Mouse (Mus musculus): ENCODE results near the gene Fabp3. TPM values are rescaled to one million over a fixed set of nuclear protein-coding genes. Genes with fewer than 3 reads are reported as not detected.

Fabp3 gene
- total RNA-seq, 2 experiments from 2014 or later: 7,205 to 8,003 TPM

DNA sequence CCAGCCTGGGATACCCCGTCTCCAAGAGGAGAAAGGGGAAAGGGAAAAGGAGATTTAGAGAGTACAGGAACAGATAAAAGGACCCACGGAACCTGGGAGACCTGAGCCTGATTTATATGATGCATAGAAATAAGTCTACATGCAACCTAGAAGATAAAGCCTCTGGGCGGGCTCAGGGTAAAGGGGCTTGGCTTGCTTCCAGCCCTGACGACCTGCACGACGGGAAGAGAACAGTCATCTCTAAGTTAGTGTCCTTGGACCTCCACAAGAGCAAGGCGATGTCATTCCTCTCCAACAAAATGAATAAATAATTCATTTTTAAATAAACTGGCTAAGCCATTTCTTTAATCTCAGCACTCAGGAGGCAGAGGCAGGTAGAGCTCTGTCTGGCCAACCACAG lies 14.2 kb downstream of the Fabp3 start:
- intact Hi-C loops (cut with DNase I): no loop called here
- no peak for DNase-seq

DNA sequence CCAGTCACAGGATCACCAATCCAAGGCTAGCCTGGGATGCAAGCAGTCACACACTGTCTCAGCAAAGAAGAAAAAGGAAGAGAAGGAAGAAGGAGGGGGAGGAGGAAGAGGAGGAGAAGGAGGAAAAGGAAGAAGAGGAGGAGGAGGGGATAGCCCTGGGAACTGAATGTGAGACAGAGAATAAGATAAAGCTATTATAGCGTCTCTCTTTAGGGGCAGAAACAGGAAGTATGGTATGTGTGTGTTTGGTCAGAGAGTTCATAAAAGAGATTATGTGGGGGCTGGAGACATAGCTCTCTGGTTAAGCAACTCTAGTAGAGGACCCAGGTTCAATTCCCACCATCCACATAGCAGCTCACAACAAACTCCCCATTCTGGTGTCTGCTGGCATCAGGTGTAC lies 14.8 kb downstream of the Fabp3 start:
- no peak for DNase-seq
- intact Hi-C loops (cut with DNase I): no loop called here

DNA sequence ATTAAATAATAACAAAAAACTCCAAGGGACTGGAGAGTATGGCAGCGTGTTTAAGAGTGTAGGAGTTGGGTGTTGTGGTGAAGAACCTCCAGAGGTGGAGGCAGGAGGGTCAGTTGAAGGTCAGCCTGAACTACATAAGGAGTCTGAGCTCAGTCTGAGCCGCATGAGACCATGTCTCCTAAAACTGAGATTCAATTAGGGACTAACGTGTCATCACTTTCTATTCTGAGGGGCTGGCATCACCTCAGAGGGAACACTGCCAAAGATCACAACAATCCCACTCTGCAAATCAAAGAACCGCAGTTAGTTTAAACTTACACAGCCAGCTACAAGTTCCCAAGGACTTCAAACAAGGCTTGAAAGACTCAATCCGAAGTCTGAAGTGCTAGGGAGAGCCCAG lies 15.2 kb downstream of the Fabp3 start:
- intact Hi-C loops (cut with DNase I): no loop called here
- DNase-seq: peak; percentile 82 to 87

DNA sequence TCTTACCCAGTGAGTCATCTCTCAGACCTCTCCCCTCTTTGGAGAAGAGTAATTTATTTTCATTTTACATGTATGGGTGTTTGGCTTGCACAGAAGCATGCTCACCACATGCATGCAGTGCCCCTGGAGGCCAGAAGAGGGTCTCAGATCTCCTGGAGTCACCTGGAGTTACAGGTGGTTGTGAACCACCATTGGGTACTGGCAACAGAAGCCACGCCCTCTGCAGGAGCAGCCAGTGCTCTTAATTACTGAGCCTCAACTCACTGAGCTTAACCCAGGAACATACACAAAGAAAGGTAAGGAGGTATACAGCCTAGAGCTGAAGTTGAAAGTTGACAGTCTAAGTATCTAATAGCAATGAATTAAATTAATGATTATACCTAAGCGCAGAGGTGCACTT lies 17.1 kb downstream of the Fabp3 start:
- intact Hi-C loops (cut with DNase I): no loop called here
- no peak for DNase-seq

DNA sequence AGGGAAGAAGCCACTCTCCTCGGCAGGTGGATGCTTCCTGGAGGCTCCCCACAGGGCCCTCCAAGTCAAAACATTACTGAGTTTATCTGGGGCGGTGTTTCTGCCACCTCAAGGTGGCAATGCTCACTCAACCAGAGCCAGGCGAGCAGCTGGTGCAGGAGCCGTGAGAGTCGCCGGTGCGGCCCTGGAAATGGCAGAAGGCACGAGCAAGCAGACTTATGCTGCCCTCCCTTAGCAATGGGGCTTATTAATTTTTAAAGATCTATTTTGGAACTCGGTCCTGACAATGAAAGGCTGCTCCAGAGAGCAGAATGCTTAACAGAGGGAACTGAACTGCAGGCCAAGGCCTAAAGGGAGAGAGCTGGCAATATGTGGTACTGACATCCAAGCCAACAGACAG lies 19.0 kb downstream of the Fabp3 start:
- intact Hi-C loops (cut with DNase I): no loop called here
- DNase-seq: no peak

DNA sequence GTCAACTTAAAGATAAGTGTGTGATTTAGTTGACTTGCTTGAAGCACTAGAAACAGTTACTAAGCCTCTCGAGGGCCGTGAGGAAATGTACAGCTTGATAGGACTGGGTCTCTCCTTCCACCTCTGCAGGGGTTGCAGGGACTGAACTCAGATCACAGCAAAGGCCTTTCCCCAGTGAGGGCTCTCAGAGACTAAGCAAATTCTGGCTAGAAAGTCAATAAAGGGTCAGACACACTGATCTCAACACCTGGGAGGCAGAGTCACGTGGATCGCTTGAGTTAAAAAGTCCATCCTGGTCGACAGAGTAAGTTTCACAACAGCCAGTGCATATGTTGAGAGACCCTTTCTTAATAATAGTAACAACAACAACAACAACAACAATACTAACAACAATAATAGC lies 27.5 kb downstream of the Fabp3 start:
- DNase-seq: no peak
- intact Hi-C loops (cut with DNase I): no loop called here

DNA sequence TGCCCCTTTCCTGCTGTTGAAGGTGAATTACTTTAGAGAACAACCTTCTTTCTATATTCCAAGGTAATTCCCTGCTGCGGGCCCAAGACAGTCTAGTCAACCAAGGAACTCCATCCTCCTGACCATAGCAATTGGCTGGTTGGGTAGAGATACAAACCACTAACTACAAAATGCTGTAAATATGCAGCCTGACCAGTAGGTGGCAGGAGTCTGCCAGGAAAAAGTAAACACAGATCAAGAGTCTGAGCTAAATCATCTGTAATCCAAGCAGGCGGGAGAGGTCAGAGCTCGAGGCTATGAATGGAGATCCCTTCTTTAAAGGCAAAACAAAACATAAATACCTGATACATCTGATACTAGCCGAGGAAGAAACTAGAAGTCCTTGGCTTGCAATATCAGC lies 33.3 kb downstream of the Fabp3 start:
- peak; percentile 60 to 73 for DNase-seq
- intact Hi-C loops (cut with DNase I): loop anchor here (1.0 kb wide), 1 partner anchor 193 kb away; no protein-coding TSS in a partner anchor

DNA sequence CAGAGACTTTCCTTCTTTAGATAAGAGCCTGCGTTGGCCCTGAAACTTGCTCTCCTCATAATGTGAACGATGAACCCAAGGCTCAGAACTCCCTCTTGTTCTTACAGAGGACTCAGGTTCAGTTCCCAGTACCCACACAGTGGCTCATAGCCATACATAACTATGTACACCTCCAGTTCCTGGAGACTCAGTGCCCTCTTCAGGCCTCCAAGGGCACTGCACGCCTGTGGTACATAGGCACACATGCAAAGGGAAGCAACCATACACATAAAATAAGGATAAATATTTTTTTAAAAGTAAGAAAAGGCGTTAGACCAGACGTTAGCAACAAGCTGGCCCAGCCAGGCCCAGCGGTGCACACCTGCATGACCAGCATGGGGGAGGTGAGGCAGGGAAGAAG lies 41.3 kb downstream of the Fabp3 start:
- intact Hi-C loops (cut with DNase I): no loop called here
- no peak for DNase-seq

DNA sequence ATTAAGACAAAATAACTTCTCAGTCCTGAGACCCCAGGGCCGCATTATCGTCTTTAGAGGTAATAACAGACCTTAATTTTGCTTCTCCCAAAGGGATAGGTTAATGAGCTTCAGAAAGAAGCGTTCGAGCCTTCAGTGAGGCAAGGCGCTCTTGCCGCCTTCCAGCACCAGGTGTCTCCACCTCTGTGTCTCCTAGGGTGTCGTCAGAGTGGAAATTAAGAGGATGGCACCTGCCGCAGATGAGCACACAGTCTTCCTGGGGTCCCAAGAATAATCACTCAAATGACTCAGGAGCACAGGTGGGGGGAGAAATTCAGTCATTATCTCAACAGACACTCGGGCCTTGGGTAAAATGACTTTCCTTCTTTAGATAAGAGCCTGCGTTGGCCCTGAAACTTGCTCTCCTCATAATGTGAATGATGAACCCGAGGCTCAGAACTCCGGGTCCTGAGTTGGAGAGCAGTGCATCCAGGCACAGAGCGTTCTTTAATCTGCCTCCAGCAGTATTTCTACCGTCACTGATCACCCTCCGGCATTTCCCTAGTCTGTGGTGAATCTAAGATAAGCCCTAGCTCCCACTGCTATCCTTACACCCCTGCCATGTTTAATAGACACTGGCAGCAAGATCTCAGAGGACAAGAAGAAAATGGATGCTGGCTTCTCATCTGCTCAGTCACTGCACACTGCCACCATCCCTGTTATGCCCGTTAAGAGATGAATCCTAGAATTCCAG lies 42.5 kb downstream of the Fabp3 start:
- intact Hi-C loops (cut with DNase I): no loop called here

DNA sequence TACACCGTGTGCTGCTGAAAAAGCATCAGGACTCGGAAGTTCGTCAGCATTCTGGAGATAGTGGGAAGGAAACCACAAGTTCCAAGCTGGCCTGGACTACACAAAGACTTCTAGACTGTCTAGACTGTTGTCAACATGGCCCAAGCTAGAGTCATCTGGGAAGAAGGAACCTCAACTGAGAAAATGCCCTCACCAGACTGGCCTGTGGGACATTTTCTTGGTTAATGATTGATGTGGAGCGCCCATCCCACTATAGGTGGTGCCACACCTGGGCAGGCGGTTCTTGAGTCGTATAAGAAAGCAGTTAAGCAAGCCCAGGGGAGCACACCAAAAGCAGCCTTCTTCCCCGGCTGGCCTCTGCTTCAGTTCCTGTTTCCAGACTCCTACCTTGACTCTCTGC lies 44.2 kb downstream of the Fabp3 start:
- no peak for DNase-seq
- intact Hi-C loops (cut with DNase I): no loop called here

More for the DNA sequence above, 42.5 kb downstream of the Fabp3 start:
- DNase-seq: no peak

DNA sequence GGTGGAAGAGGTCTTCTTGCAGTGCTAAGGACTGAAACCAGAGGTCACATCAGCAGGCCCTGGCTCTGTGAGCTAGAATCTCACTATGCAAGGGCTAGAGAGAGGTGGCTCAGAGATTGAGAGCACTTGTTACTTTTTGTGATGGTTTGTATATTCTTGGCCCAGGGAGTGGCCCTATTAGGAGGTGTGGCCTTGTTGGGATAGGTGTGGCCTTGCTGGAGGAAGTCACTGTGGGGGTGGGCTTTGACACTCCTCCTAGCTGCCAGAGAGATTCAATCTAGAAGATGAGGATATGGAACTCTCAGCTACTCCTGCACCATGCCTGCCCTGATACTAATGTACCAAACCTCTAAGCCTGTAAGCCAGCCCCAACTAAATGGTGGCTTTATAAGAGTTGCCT lies 49.6 kb downstream of the Fabp3 start:
- intact Hi-C loops (cut with DNase I): no loop called here
- DNase-seq: no peak

DNA sequence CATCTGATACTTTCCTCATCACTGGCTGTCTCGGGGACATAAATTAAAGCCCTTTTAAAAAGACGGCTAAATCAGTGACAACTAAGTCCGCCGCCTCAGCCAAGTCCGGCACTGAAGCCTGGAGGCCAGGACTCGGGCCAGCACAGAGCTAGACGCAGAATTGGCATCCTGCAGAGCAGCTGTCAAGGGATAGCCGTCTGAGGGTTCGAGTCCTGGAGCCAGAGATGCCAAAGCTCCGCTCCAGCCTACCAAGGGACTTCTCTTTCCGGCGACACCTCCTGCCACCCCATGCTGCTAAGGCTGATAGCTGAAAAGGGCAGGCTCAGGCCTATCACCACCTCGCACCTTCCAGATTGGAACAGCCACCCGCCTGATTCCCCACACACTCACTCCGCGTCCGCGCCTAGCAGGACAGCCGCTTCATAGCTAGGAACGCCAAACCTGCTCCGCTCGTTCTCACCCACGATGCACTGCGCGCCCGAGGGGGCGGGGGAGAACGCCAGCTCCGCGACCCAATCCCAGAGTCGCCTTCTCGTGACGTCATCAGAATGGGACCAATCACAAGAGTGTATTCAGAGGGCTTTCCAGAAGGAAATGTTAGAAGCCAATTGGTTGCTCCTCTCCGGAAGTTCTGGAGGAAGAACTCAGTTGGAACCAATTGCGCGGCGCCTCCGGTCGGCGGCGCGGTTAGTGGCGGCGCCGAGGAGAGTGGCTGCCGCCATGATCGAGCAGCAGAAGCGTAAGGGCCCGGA lies 51.3 kb downstream of the Fabp3 start, which contains the start of the genes Zcchc17 and Snrnp40:
Gene Zcchc17, minus strand, starts transcription at position 458 of the 752 bp plus-strand sequence.
Gene Snrnp40, plus strand, starts transcription at position 647 of the 752 bp plus-strand sequence.
- DNase-seq: peak; percentile 100
- intact Hi-C loops (cut with DNase I): no loop called here

DNA sequence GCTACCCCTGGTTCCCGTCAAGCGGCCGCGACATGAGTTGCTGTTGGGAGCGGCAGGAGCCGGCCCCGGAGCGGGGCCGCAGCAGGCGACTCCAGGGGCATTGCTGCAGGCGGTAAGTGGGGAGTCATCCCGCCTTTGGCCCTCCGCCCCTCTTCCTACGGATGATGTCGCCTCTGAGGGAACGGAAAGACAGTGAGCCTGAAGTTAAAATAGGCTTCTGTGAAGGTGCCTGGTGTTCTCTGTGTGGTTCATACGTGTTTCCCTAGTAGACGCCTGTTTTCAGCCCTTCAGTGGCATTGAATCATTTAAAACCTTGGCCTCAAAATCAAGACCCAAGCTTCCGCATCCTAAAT lies 51.8 kb downstream of the Fabp3 start:
- DNase-seq: no peak
- intact Hi-C loops (cut with DNase I): no loop called here

Other genes with a start within 250 kb of the Fabp3 start
- 10 to 100 TPM; 39.4 to 39.9 TPM for gene Pef1, start 206.0 kb upstream of the Fabp3 start, total RNA-seq (2021)
- not detected for gene Hcrtr1, start 169.2 kb upstream of the Fabp3 start, total RNA-seq (2021)
- 10 to 100 TPM; 64.6 to 83.6 TPM for gene Tinagl1, start 133.5 kb upstream of the Fabp3 start, total RNA-seq (2021)
- gene Gm853, start 86.2 kb upstream of the Fabp3 start, total RNA-seq (2021): not detected
- 1 to 10 TPM; 3.0 to 3.1 TPM for gene Serinc2, start 29.4 kb upstream of the Fabp3 start, total RNA-seq (2021)
- gene Gm10570, start 79 bp downstream of the Fabp3 start, total RNA-seq (2021): 1 to 10 TPM in 1 of 2 experiments, not detected in 1; 1.1 TPM
- gene Zcchc17, start 51.3 kb downstream of the Fabp3 start, total RNA-seq (2021): 10 to 100 TPM; 24.6 to 25.4 TPM
- gene Snrnp40, start 51.5 kb downstream of the Fabp3 start, total RNA-seq (2021): 10 to 100 TPM; 26.1 to 29.9 TPM